Mouse (Mus musculus) megakaryocyte progenitor cell, adult 5-6 weeks (primary cell): Measurements from ENCODE around the gene CK137956. TPM values are rescaled to one million over a fixed set of nuclear protein-coding genes. Genes with fewer than 3 reads are reported as not detected.

Experiments
- ATAC-seq: replicated peaks from 2 replicates; pipeline ENCODE4 v1.8.0; 2016; ENCODE audit warnings: mild to moderate bottlenecking, moderate TSS enrichment, inconsistent platforms; ENCODE audit not compliant: poor library complexity
- total RNA-seq, 2 experiments: library from RNA; stranded (forward) in 1 of 2; stranded (reverse) in 1 of 2; fragments of 157-497, 149-512 nt in 1 of 2; fragments of 200-1000 nt in 1 of 2; gene quantifications; 2 replicates each; pipeline versions ENCODE4 v1.2.3 to v1.2.4; 2015 to 2017

CK137956 gene
- total RNA-seq, 2 experiments from 2014 or later, result not detected

- ATAC-seq, result no peak
These were observed 35.4 kb downstream of the CK137956 start for GRCm38 (mm10) chr4:127935369-127935768.

DNA sequence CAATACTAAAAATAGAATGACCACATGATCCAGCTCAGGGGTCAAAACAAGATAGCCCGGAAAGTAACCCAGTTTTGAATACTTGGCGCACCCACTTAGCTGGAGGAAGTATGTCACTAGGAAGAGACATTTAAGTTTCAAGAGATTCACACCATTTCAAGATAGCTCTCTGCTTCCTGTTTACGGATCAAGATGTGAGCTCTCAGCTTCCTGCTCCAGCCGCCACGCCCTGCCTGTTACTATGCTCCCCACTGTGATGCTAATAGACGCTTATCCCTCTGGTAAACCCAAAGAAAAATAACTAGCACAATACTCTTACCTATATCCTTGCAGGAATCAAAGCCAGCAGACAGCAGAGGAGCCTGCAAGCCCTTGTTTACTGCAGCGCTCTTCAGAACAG is 57.2 kb downstream of the CK137956 start:
- ATAC-seq, result no peak

DNA sequence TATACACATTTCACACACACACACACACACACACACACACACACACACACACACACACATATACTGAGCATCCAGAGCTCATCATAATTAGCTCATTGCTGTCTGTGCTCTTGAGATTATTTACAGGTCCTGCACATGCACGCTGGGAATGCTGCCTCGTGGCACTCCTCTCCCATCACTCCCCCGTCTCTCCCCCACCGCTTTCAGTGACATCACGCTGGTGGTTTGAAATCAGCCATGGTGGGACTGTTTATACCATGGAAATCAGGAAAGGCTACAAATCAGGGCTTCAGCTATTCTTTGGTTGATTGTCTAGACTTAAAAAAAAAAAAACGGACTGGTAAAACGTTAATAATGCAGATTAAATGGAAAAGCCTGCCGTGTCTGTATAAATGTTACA is 63.6 kb downstream of the CK137956 start:
- ATAC-seq, result no peak

- no peak for ATAC-seq
These were observed 66.8 kb downstream of the CK137956 start for GRCm38 (mm10) chr4:127903954-127904353.

DNA sequence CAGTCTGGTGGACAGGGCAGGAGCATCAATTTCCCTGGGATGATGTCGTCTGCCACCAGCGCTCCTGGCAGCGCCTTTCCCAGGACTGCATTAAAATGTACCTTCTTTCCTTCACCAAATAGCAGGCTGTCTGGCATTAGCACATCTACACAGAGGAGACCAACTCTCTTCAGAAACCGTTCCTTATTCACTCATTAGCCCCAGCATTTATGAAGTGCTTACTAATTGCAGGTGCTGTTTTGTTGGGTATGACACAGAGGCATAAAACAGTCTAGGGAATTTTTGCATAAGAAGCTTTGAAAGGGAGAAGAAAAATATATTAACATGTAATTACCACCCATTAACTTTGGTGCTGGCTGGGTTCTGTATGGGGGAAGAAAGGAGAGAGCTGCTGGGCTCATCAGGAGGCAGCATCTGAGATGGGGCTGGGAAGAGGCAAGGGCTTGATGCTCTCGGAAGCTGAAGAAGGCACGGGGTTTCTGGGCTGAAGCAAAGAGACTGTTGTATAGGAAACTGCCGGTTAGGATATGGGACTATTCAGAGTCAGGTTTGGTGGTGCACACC is 69.8 kb downstream of the CK137956 start:
- ATAC-seq, result no peak

DNA sequence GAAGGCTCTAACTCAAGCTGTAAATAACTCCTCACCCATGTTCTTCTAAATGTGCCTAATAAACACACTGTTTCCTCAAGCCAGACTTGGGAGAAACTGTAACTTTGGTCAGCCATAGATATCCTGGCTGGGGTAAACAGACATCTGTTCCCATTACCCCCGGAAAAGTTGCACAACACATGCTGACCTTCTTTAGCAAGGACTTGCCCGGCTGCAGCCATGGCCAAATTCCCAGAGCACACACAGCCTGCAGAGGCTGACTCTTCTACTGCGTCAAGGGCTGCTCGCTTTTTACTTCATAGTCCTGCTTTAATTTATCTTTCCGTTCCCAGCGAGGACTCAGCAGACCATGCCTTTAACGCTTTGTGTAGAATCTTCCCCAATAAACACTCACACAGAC is 81.7 kb downstream of the CK137956 start:
- ATAC-seq, result no peak

- no peak for ATAC-seq
These were observed 91.8 kb downstream of the CK137956 start for GRCm38 (mm10) chr4:127878966-127879365.

Other genes starting within 250 kb of the CK137956 start
- gene Csmd2, start 16.9 kb upstream of the CK137956 start, total RNA-seq (2015), result not detected in 2 replicates
- not detected in 2 replicates for gene Csmd2, start 16.9 kb upstream of the CK137956 start, total RNA-seq (2017)